Mouse (Mus musculus) ovary, postnatal 14 days (tissue): ENCODE data around the gene Slc38a1.

Experiments
- DNase-seq: peaks from one replicate; pipeline ENCODE4 v3.0.0; 2022; ENCODE audit warnings: low spot score

Gene Slc38a1

GRCm38 (mm10) chr15:96608671-96609070 lies 34.0 kb downstream of the Slc38a1 start:
- DNase-seq = no peak

- DNase-seq = no peak
These were observed 35.3 kb downstream of the Slc38a1 start for GRCm38 (mm10) chr15:96607422-96607821.

- peak; percentile 29 for DNase-seq
These were observed 38.4 kb downstream of the Slc38a1 start for GRCm38 (mm10) chr15:96604282-96604681.

GRCm38 (mm10) chr15:96602043-96602442 lies 40.7 kb downstream of the Slc38a1 start:
- DNase-seq = no peak

GRCm38 (mm10) chr15:96599852-96600781 lies 42.6 kb downstream of the Slc38a1 start:
- no peak for DNase-seq

- DNase-seq = no peak
These were observed 43.7 kb downstream of the Slc38a1 start for GRCm38 (mm10) chr15:96598888-96599578.

GRCm38 (mm10) chr15:96597116-96597515 lies 45.6 kb downstream of the Slc38a1 start:
- no peak for DNase-seq

- DNase-seq = no peak
These were observed 48.4 kb downstream of the Slc38a1 start for GRCm38 (mm10) chr15:96594316-96594715.

- no peak for DNase-seq
These were observed 48.8 kb downstream of the Slc38a1 start for GRCm38 (mm10) chr15:96593866-96594265.

- no peak for DNase-seq
These were observed 49.3 kb downstream of the Slc38a1 start for GRCm38 (mm10) chr15:96593457-96593856.

GRCm38 (mm10) chr15:96592976-96593375 lies 49.7 kb downstream of the Slc38a1 start:
- DNase-seq = no peak

GRCm38 (mm10) chr15:96591876-96592417 lies 50.8 kb downstream of the Slc38a1 start:
- no peak for DNase-seq

GRCm38 (mm10) chr15:96588996-96589657 lies 53.6 kb downstream of the Slc38a1 start:
- DNase-seq = no peak

GRCm38 (mm10) chr15:96587998-96588397 lies 54.7 kb downstream of the Slc38a1 start:
- no peak for DNase-seq

- DNase-seq = no peak
These were observed 59.2 kb downstream of the Slc38a1 start for GRCm38 (mm10) chr15:96583371-96584008.

GRCm38 (mm10) chr15:96576998-96577397 lies 65.7 kb downstream of the Slc38a1 start:
- no peak for DNase-seq

GRCm38 (mm10) chr15:96568983-96569363 lies 73.7 kb downstream of the Slc38a1 start:
- DNase-seq = no peak

- DNase-seq = no peak
These were observed 74.3 kb downstream of the Slc38a1 start for GRCm38 (mm10) chr15:96568271-96568982.

- peak; percentile 15 for DNase-seq
These were observed 75.9 kb downstream of the Slc38a1 start for GRCm38 (mm10) chr15:96566850-96567271.

GRCm38 (mm10) chr15:96563852-96564251 lies 78.9 kb downstream of the Slc38a1 start:
- DNase-seq = no peak

- no peak for DNase-seq
These were observed 80.2 kb downstream of the Slc38a1 start for GRCm38 (mm10) chr15:96562521-96562920.
